Mouse (Mus musculus) megakaryocyte progenitor cell, adult 5-6 weeks (primary cell): ENCODE data around the gene Usp8. TPM values are rescaled to one million over a fixed set of nuclear protein-coding genes. Genes with fewer than 3 reads are reported as not detected.
A peak's percentile ranks its signal among the peaks of the same experiment; 100 is the strongest.

ENCODE experiments used
- ATAC-seq: replicated peaks from 2 replicates; pipeline ENCODE4 v1.8.0; 2016; ENCODE audit warnings: mild to moderate bottlenecking, moderate TSS enrichment, inconsistent platforms; ENCODE audit not compliant: poor library complexity
- total RNA-seq, 2 experiments: library from RNA; stranded (forward) in 1 of 2; stranded (reverse) in 1 of 2; fragments of 157-497, 149-512 nt in 1 of 2; fragments of 200-1000 nt in 1 of 2; gene quantifications; 2 replicates each; pipeline versions ENCODE4 v1.2.3 to v1.2.4; 2015 to 2017

Usp8 gene
- total RNA-seq, 2 experiments from 2014 or later = 48.5 to 52.0 TPM

DNA sequence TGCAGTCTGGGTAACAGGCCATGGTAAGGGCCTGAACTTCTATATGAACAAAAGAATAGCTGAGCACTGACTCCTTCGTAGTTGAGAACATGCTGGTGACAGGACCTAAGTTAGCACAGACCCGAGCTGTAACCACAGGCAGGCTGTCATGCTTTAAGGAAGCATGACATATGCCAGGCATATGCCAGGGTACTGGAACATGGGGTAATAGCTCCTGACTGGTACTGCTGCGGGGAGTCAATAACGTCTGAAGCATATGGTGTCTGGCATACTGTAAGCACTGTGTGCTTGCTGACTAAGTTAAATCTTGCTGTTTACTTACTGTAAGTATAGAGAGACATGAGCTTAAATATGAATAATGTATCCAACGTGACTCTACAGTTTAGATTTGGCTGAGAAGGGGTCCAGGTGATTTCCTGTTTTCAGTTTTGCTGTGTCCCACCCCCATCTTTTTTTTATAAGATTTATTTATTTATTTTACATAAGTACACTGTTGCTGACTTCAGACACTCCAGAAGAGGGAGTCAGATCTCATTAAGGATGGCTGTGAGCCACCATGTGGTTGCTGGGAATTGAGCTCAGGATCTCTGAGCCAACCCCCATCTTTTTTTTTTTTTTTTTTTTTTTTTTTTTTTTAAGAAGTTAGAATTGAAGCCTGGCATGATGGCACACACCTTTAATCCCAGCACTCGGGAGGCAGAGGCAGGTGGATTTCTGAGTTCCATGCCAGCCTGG is 28.4 kb downstream of the Usp8 start:
- ATAC-seq = 0 out of 2 replicates have a peak, but pooled peaks have one; percentile 14

- no peak for ATAC-seq
These were observed 33.2 kb downstream of the Usp8 start for GRCm38 (mm10) chr2:126740314-126740713.

GRCm38 (mm10) chr2:126743389-126743788 is 36.3 kb downstream of the Usp8 start:
- ATAC-seq = no peak

GRCm38 (mm10) chr2:126755664-126756063 is 48.5 kb downstream of the Usp8 start:
- no peak for ATAC-seq

- no peak for ATAC-seq
These were observed 52.2 kb downstream of the Usp8 start for GRCm38 (mm10) chr2:126759351-126759750.

DNA sequence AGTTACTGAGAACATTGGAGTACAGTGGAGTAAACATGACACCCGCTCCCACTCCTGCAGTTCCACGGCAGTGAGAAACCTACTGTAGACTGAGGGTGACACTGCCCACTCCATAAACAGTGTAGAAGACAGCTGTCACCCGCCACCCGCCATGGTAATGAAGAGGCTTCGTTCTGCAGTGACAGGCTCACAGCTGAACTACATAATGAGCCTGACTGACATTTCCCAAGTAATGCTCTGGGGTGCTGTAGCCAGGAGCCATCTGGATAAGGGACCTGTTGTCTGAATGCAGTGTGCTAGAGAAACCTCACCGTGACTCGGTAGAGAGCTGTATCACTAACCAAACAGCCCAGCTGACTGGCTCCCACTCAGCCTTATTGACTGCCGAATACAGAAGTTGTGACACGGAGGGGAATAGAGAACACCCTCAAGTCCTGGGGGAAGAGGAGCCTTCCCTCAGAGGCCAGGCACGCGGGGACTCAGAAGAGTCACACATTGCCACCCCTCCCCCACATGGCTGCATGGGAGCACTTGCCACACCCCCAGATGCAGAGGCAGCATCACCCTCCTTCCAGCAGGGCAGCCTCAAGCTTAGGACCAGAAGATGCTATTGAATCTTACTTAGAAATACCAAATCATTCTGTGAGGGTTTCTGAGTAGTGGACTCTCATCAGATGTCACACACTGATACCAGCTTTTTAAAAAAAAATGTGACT is 58.9 kb downstream of the Usp8 start:
- peak; percentile 31 for ATAC-seq

DNA sequence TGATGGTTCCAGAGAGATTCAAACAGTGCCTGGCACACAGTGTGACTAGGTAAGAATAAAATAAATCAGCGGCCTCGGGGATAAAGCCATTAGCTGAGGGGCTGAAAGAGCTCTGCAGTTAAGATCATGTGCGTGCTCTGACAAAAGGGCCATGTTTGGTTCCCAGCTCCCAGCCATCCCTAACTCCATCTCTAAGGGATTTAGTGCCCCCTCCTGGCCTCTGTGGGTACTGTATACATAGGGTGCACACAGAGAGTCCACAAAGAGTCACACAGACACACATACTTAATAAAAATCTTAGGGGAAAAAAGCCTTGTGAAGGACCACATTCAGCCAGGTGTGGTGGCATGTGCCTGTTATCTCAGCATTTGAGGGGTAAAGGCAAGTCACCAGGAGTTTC is 60.5 kb downstream of the Usp8 start:
- ATAC-seq = no peak

GRCm38 (mm10) chr2:126768194-126768593 is 61.1 kb downstream of the Usp8 start:
- ATAC-seq = no peak

DNA sequence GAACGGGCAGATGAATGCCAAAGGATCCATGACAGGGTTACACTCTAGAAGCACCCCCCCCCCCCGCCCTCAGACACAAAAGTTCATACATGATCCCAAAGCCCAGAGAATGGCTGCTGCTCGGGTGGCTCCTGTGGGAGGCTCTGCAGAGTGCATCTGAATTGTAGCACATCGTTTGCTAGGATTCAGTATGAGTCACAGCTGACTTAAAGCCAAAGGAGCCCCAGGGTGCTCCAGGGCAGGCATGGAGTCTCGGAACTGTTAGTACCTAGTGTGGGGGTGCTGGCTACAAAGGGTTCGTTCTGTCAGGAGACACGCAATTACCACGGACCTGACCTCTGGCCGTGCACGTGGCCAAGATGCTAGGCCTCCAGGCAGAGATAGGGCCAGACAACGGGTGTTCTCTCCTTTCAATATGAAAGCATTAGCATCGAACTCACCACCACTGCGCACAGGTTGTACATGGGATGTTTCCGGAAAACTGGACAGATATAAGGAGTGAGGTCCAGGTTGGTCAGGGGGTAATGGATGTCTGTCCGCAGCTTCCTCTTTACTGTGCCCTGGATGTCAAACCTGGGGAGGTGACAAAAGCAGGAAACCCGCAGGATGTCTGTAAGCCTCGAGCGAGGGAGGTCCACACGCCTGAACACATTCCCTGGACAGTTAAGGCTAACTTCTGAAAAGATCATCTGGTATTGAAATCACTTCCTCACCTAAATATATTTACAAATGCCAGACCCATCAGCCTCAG is 62.5 kb downstream of the Usp8 start:
- ATAC-seq = 0 out of 2 replicates have a peak, but pooled peaks have one; percentile 51

GRCm38 (mm10) chr2:126772217-126772616 is 65.1 kb downstream of the Usp8 start:
- ATAC-seq = 0 out of 2 replicates have a peak, but pooled peaks have one; percentile 23

DNA sequence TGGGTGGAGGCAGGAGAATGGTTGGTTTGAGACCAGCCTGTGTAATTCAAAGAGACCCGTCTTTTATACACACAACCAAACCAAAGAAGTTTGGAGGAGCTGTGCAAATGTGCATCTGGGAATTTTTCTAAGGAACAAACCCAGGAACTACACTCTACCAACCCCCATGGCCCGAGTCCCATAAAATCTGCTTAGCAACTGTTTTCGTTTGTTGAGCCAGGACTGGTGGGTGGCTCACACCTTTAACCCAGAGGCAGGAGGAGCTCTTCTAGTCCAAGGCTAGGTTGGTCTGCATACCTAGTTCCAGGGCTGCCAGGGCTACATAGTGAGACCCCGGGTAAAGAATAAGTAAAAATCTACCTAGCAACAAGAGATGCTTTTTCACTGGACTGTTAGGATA is 68.8 kb downstream of the Usp8 start:
- ATAC-seq = no peak

GRCm38 (mm10) chr2:126776416-126776815 is 69.3 kb downstream of the Usp8 start:
- ATAC-seq = no peak

DNA sequence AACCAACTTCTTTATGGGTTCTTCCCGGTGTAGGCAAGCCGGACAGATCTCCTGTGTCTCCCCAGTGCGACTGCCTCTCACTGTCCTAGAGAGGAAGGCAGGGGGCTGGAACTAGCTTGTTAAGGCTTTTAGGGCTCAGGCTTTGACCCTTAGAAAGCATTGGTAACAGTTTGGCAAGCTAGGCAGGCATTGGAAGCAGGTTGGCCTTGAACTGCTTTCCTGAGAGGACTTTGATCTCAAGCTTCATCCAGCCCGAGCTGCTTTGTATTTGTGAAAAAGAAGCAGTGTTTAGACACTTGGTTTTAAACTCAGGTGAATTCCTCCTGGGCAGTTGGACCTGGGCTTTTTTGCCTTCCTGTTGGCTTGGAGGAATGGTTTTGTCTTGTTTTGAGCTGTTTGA is 71.7 kb downstream of the Usp8 start:
- ATAC-seq = no peak

DNA sequence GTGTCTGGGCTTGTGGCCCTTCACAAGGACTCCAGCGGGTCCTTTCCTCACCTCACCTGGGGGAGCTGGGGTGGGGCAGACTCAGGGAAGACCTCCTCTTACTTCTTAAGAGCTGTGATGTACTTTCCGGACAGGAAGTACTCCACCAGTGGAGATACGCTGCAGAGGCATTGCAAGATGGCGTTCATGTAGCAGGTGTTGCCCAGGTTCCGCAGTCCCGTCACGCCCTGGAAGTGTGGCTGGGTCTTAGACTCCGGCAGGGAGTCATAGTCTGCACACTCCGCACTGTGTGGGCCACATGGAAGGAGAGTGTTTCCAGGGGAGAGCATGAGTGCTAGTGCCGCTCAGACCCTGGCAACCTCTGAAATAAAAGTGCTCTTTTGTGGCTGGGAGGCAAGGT is 73.2 kb downstream of the Usp8 start:
- ATAC-seq = no peak

DNA sequence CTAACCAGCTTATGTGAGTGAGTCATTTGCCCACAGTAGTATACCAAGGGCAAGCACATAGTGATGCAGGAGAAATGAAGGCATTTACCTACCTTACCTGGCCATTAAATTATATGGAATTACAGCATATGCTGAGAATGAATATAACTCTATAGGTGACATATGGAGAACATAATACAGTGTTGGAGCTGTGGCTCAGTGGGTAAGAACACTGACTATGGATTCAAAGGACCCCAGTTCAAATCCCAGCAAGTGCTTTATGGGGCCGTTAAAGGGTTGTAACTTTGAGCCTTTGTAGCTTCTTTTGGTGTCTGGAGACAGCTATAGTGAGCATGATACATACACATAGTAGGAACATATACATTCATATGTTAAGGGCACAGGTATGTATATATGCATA is 74.3 kb downstream of the Usp8 start:
- no peak for ATAC-seq

GRCm38 (mm10) chr2:126782433-126782832 is 75.3 kb downstream of the Usp8 start:
- peak; percentile 90 for ATAC-seq

DNA sequence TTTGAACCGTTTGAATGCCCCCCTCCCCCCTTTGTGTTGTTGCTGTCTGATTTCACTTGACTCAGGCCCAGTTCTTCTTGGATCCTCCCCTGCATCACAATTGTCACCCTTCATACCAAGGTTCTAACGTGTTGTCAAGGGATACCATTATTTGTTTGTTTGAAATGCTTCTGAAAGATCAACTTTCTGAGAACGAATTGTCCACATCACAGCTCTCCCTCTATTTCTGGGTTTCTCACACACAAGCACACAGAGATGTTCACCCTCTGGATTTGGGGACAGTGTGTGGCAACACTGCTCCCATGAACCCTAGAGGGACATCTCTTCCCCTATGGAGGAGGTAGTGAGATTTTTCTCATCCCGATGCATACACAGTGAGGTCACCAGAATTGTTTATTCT is 76.2 kb downstream of the Usp8 start, which contains the start of gene Usp50:
Usp50 (minus strand) TSS at position 101 of the 400 bp plus-strand sequence.
- ATAC-seq = no peak

GRCm38 (mm10) chr2:126787721-126788342 is 80.7 kb downstream of the Usp8 start:
- peak; percentile 60 for ATAC-seq

GRCm38 (mm10) chr2:126792611-126793010 is 85.5 kb downstream of the Usp8 start:
- ATAC-seq = no peak

DNA sequence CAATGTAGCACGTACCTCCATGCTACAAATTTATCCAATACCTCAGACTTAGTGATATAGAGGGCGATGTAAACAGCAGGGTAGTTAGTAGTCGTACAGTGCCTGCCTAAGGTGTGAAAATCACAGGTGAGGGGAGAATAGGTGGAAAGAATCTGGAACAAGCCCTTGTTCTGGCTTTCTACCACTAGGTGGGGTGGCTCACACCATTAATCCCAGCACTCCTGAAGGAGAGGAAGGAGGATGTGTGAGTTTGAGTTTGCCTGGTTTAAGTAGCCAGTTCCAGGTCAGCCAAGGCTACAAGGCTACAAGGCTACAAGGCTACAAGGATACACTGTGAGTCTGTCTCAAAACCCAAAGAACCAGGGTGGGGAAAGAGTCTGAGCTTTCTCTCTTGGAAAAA is 88.6 kb downstream of the Usp8 start:
- no peak for ATAC-seq

- no peak for ATAC-seq
These were observed 91.3 kb downstream of the Usp8 start for GRCm38 (mm10) chr2:126798455-126798854.
